Mouse (Mus musculus): ENCODE measurements around the gene Sh3kbp1.

DNA sequence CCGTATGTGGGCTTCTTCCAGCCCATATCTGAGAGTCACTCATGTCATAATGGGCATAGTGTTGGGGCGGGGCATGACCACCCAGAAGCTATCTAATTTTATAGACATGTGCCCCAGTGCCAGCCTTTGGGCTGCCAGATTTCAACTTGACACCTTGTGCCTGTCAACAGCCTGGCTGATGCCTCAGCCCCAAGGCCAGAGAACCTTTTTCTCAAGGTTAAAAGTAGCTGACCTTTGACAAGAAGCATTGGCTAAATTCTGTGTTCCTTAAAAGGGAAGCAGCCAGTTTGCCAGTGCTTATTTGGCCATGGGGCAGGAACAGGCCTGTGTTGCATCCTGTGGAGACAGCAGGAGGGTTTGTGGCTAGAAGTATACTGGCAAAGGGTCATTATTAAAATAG, 315.5 kb downstream of the Sh3kbp1 start:
- TF ChIP-seq CTCF (conservative IDR thresholded peaks at IDR 0.05 in 1 of 2, IDR thresholded peaks at IDR 0.05 in 1 of 2; ENCODE audit: low read depth in 2 of 2, low read length in 2 of 2) = no peak
- no peak for TF ChIP-seq MAZ (IDR thresholded peaks at IDR 0.05; ENCODE audit: low read depth, low read length)
- no peak for TF ChIP-seq ZNF384 (IDR thresholded peaks at IDR 0.05; ENCODE audit: low read depth, low read length)
- TF ChIP-seq EP300 (IDR thresholded peaks at IDR 0.05; ENCODE audit: low read length) = no peak
- no peak for TF ChIP-seq USF1 (IDR thresholded peaks at IDR 0.05; ENCODE audit: low read depth, low read length)
- TF ChIP-seq POLR2A (IDR thresholded peaks at IDR 0.05; ENCODE audit: low read depth, low read length) = no peak
- no peak for TF ChIP-seq ELF1 (IDR thresholded peaks at IDR 0.05; ENCODE audit: low read depth, low read length)
- no peak for TF ChIP-seq MAFK (IDR thresholded peaks at IDR 0.05; ENCODE audit: insufficient replicate concordance, low read length)
- no peak for TF ChIP-seq SMC3 (IDR thresholded peaks at IDR 0.05; ENCODE audit: low read depth, low read length)
- TF ChIP-seq MAX (IDR thresholded peaks at IDR 0.05; ENCODE audit: low read length) = no peak
- TF ChIP-seq CHD1 (IDR thresholded peaks at IDR 0.05; ENCODE audit: low read depth, low read length) = no peak
- TF ChIP-seq E2F4 (IDR thresholded peaks at IDR 0.05; ENCODE audit: insufficient replicate concordance, low read depth, low read length) = no peak
